Mouse (Mus musculus) frontal cortex, adult (tissue): ENCODE data around the gene Tpt1.
"Not testable (repeated sequence)": the region's sequence is repeated elsewhere in the genome, so short reads cannot be mapped to it uniquely, and the experiment has no call there.

Experiments used
- ATAC-seq: cut with Nextera tagmentation; 2 replicates; pipeline ENCODE4 v1.9.2; 2017; ENCODE audit warnings: mild to moderate bottlenecking, moderate library complexity, mixed read lengths; ENCODE audit not compliant: low TSS enrichment

Tpt1 gene

GRCm38 (mm10) chr14:75844867-75845697 is at the start of gene Tpt1:
Tpt1 (plus strand) TSS chr14:75845093.
- ATAC-seq, result peak; percentile 79

GRCm38 (mm10) chr14:75795918-75796317 is 49.0 kb upstream of the Tpt1 start:
- ATAC-seq, result peak; percentile 23; the same call in 1 of the 2 replicates

- no peak for ATAC-seq
Measured at GRCm38 (mm10) chr14:75797769-75798386, 47.0 kb upstream of the Tpt1 start.

- no peak for ATAC-seq
Measured at GRCm38 (mm10) chr14:75807800-75808199, 37.1 kb upstream of the Tpt1 start.

- no peak for ATAC-seq
Measured at GRCm38 (mm10) chr14:75809931-75810330, 35.0 kb upstream of the Tpt1 start.

- no peak for ATAC-seq
Measured at GRCm38 (mm10) chr14:75818528-75818927, 26.4 kb upstream of the Tpt1 start.

GRCm38 (mm10) chr14:75819341-75819740 is 25.6 kb upstream of the Tpt1 start:
- no peak for ATAC-seq

GRCm38 (mm10) chr14:75820007-75820406 is 24.9 kb upstream of the Tpt1 start:
- ATAC-seq, result no peak

GRCm38 (mm10) chr14:75826851-75827410 is 18.0 kb upstream of the Tpt1 start:
- ATAC-seq, result peak; percentile 48; the same call in 1 of the 2 replicates

- ATAC-seq, result peak; percentile 8; the same call in 1 of the 2 replicates
Measured at GRCm38 (mm10) chr14:75828221-75828620, 16.7 kb upstream of the Tpt1 start.

- ATAC-seq, result peak; percentile 77
Measured at GRCm38 (mm10) chr14:75828866-75829806, 15.8 kb upstream of the Tpt1 start.

- not testable (repeated sequence) for ATAC-seq
Measured at GRCm38 (mm10) chr14:75829817-75830216, 15.1 kb upstream of the Tpt1 start.

- ATAC-seq, result no peak
Measured at GRCm38 (mm10) chr14:75832031-75832430, 12.9 kb upstream of the Tpt1 start.

- no peak for ATAC-seq
Measured at GRCm38 (mm10) chr14:75832982-75833381, 11.9 kb upstream of the Tpt1 start.

GRCm38 (mm10) chr14:75833546-75834250 is 11.2 kb upstream of the Tpt1 start:
- no peak for ATAC-seq

- ATAC-seq, result peak; percentile 58
Measured at GRCm38 (mm10) chr14:75834251-75834738, 10.6 kb upstream of the Tpt1 start.

- peak; percentile 31 for ATAC-seq
Measured at GRCm38 (mm10) chr14:75834739-75835381, 10.0 kb upstream of the Tpt1 start.

- no peak for ATAC-seq
Measured at GRCm38 (mm10) chr14:75836579-75836978, 8.3 kb upstream of the Tpt1 start.

- ATAC-seq, result no peak
Measured at GRCm38 (mm10) chr14:75837048-75837916, 7.6 kb upstream of the Tpt1 start.
